Mouse (Mus musculus) G1E-ER4 (cell line): ENCODE data around the gene Gaa. TPM values are rescaled to one million over a fixed set of nuclear protein-coding genes. Genes with fewer than 3 reads are reported as not detected.

Source experiments
- GATA1 ChIP-seq: IDR thresholded peaks from one replicate; pipeline ENCODE4 v1.8.0; 2012; ENCODE audit warnings: low read length, inconsistent platforms
- polyA plus RNA-seq: library from polyadenylated mRNA; stranded (reverse); fragments of >175 nt; gene quantifications from 2 replicates; pipeline ENCODE4 v1.2.3, GENCODE M21; 2012

Gene Gaa
- polyA plus RNA-seq, 1 experiment = 82.6 TPM

- no peak for TF ChIP-seq GATA1
Measured at GRCm38 (mm10) chr11:119285791-119286527, 18.3 kb downstream of the Gaa start.

- no peak for TF ChIP-seq GATA1
Measured at GRCm38 (mm10) chr11:119287207-119287992, 19.7 kb downstream of the Gaa start.

GRCm38 (mm10) chr11:119297996-119298395, 30.3 kb downstream of the Gaa start:
- no peak for TF ChIP-seq GATA1

GRCm38 (mm10) chr11:119298917-119299316, 31.2 kb downstream of the Gaa start:
- TF ChIP-seq GATA1 = no peak

- TF ChIP-seq GATA1 = no peak
Measured at GRCm38 (mm10) chr11:119299391-119300245, 31.9 kb downstream of the Gaa start, which contains the start of gene Eif4a3. TSS of gene Eif4a3 (minus strand) at chr11:119300089.

- TF ChIP-seq GATA1 = no peak
Measured at GRCm38 (mm10) chr11:119300246-119300935, 32.7 kb downstream of the Gaa start.

- TF ChIP-seq GATA1 = no peak
Measured at GRCm38 (mm10) chr11:119300986-119301385, 33.3 kb downstream of the Gaa start.

- TF ChIP-seq GATA1 = no peak
Measured at GRCm38 (mm10) chr11:119304904-119305712, 37.4 kb downstream of the Gaa start.

GRCm38 (mm10) chr11:119306762-119307657, 39.3 kb downstream of the Gaa start:
- TF ChIP-seq GATA1 = no peak

- no peak for TF ChIP-seq GATA1
Measured at GRCm38 (mm10) chr11:119307658-119307867, 39.9 kb downstream of the Gaa start, which contains the start of gene Card14. TSS of gene Card14 (plus strand) at chr11:119307768.

GRCm38 (mm10) chr11:119307916-119308315, 40.2 kb downstream of the Gaa start:
- TF ChIP-seq GATA1 = no peak

- TF ChIP-seq GATA1 = no peak
Measured at GRCm38 (mm10) chr11:119310621-119311020, 42.9 kb downstream of the Gaa start.

- no peak for TF ChIP-seq GATA1
Measured at GRCm38 (mm10) chr11:119314252-119314936, 46.7 kb downstream of the Gaa start.
